21 mouse cellular contexts compared by ENCODE assay signal in genomic region chr11:60228525-60228924, GRCm38 (mm10). TPM values are rescaled to one million over a fixed set of nuclear protein-coding genes. Genes with fewer than 3 reads are reported as not detected.
A peak's percentile ranks its signal among the peaks of the same experiment; 100 is the strongest.
DNase-seq lines count a peak whose midpoint lies in the region; ATAC-seq and TF ChIP-seq lines count a peak whose summit lies in the region.
"Had no signal": no experiment of that assay in that cellular context is flagged by ENCODE, and none has a peak within 500 bp of the region (broad histone marks: within the 10 kb centered on the region; RNA-seq: fewer than 3 reads in every experiment).

No protein-coding gene starts in this region.

- no peaks in the 10 kb centered on the region for H3K79me2 ChIP-seq in heart, adult 2 months (replicated peaks; ENCODE audit: control insufficient read depth, insufficient read depth, low read length)

- no peak overlapping the region; the same call in 1 of the 2 replicates for H3K9ac ChIP-seq in heart, embryonic 12.5 days
- no peak overlapping the region for H3K9ac ChIP-seq in heart, adult 2 months (ENCODE audit: low read depth, low read length)
- no peak overlapping the region for H3K9ac ChIP-seq in hindbrain, embryonic 14.5 days
- H3K9ac ChIP-seq: limb, embryonic 15.5 days; liver, embryonic 14.5 days; neural tube, embryonic 15.5 days had no signal

- no peak for TF ChIP-seq CTCF in heart, adult 2 months (IDR thresholded peaks at IDR 0.05)

- TF ChIP-seq POLR2A in heart, adult 2 months (IDR thresholded peaks at IDR 0.05; ENCODE audit: insufficient read depth, low read depth, low read length) = no peak

- H3K4me1 ChIP-seq in heart, embryonic 12.5 days (replicated peaks) = peaks cover 54% of the 10 kb centered on the region
- peaks cover 3% of the 10 kb centered on the region; the same call in 1 of the 2 replicates for H3K4me1 ChIP-seq in heart, adult 2 months (ENCODE audit: control insufficient read depth, insufficient read depth, low read length)
- peaks cover 56% of the 10 kb centered on the region for H3K4me1 ChIP-seq in hindbrain, embryonic 10.5 days (replicated peaks)
- H3K4me1 ChIP-seq in hindbrain, embryonic 14.5 days (replicated peaks; ENCODE audit: control insufficient read depth, insufficient read depth, low read length) = no peaks in the 10 kb centered on the region; the same call in 1 of the 2 replicates

- no peak for DNase-seq in heart, adult 2 months
- no peak for DNase-seq in hindbrain, embryonic 10.5 days (ENCODE audit: low spot score)
- DNase-seq in hindbrain, embryonic 14.5 days (ENCODE audit: low spot score) = no peak
- peak; percentile 61 for DNase-seq in lung, postnatal 36 days
- DNase-seq in lung, postnatal 14 days = no peak
- DNase-seq in thymus, postnatal 14 days = no peak
- DNase-seq: adrenal gland, postnatal 10 days; cerebellum, adult 18-20 months; cerebellum, postnatal 14 days; gastrocnemius, postnatal 25 days; right cerebral cortex, adult 18-20 months; right cerebral cortex, postnatal 4 days; thymus, adult 18-20 months; thymus, postnatal 4 days had no signal

- H3K27me3 ChIP-seq in heart, embryonic 12.5 days (replicated peaks) = no peaks in the 10 kb centered on the region
- H3K27me3 ChIP-seq in heart, adult 2 months (ENCODE audit: control insufficient read depth, insufficient read depth, low read length) = no peaks in the 10 kb centered on the region
- H3K27me3 ChIP-seq in hindbrain, embryonic 10.5 days (ENCODE audit: insufficient read depth, poor library complexity, severe bottlenecking) = no peaks in the 10 kb centered on the region
- no peaks in the 10 kb centered on the region for H3K27me3 ChIP-seq in hindbrain, embryonic 14.5 days (ENCODE audit: control insufficient read depth, insufficient read depth, low read length)
- H3K27me3 ChIP-seq: limb, embryonic 15.5 days; neural tube, embryonic 15.5 days had no signal

- no peak for ATAC-seq in heart, embryonic 12.5 days (ENCODE audit: insufficient number of reproducible peaks, low FRiP score)
- ATAC-seq in hindbrain, embryonic 14.5 days (ENCODE audit: low FRiP score) = no peak
- ATAC-seq: intestine, postnatal 0 days had no signal

- H3K27ac ChIP-seq in heart, embryonic 12.5 days (ENCODE audit: poor library complexity, severe bottlenecking) = peak overlapping the region; percentile 66
- no peak overlapping the region for H3K27ac ChIP-seq in heart, adult 2 months
- peak overlapping the region; percentile 46; the same call in 1 of the 2 replicates for H3K27ac ChIP-seq in hindbrain, embryonic 10.5 days
- no peak overlapping the region for H3K27ac ChIP-seq in hindbrain, embryonic 14.5 days
- H3K27ac ChIP-seq: left cerebral cortex, adult 2 months; limb, embryonic 15.5 days; liver, embryonic 14.5 days; neural tube, embryonic 15.5 days had no signal

- H3K36me3 ChIP-seq in heart, embryonic 12.5 days = peaks cover 9% of the 10 kb centered on the region
- H3K36me3 ChIP-seq in heart, adult 2 months (ENCODE audit: control insufficient read depth, insufficient read depth, low read length) = no peaks in the 10 kb centered on the region
- H3K36me3 ChIP-seq in hindbrain, embryonic 10.5 days = no peaks in the 10 kb centered on the region; the same call in 1 of the 2 replicates
- peaks cover 6% of the 10 kb centered on the region; the same call in 1 of the 2 replicates for H3K36me3 ChIP-seq in hindbrain, embryonic 14.5 days (replicated peaks; ENCODE audit: control insufficient read depth, insufficient read depth)

- H3K4me3 ChIP-seq in heart, embryonic 12.5 days = no peak overlapping the region
- H3K4me3 ChIP-seq in heart, adult 2 months = no peak overlapping the region
- no peak overlapping the region for H3K4me3 ChIP-seq in hindbrain, embryonic 10.5 days
- no peak overlapping the region for H3K4me3 ChIP-seq in hindbrain, embryonic 14.5 days (replicated peaks; ENCODE audit: low read length)
- H3K4me3 ChIP-seq: left cerebral cortex, adult 2 months; limb, embryonic 15.5 days; neural tube, embryonic 15.5 days had no signal

- H3K4me2 ChIP-seq in heart, embryonic 12.5 days = no peak overlapping the region
- no peak overlapping the region for H3K4me2 ChIP-seq in hindbrain, embryonic 14.5 days (replicated peaks)
- H3K4me2 ChIP-seq: limb, embryonic 15.5 days; midbrain, embryonic 11.5 days; neural tube, embryonic 15.5 days had no signal

- no peaks in the 10 kb centered on the region for H3K9me3 ChIP-seq in heart, embryonic 12.5 days (replicated peaks)
- no peaks in the 10 kb centered on the region for H3K9me3 ChIP-seq in hindbrain, embryonic 10.5 days
- H3K9me3 ChIP-seq in hindbrain, embryonic 14.5 days (ENCODE audit: control insufficient read depth, low read length) = no peaks in the 10 kb centered on the region
- H3K9me3 ChIP-seq: limb, embryonic 15.5 days; neural tube, embryonic 15.5 days had no signal

- intact Hi-C loops in heart, adult 2 months (cut with DNase I) = no loop called here

- WGBS in heart, embryonic 12.5 days = 36% methylated on average over 3 of the region's 3 CpGs
- 41% methylated on average over 3 of the region's 3 CpGs for WGBS in heart, adult 2 months
- WGBS in hindbrain, embryonic 10.5 days = 77% methylated on average over 3 of the region's 3 CpGs
- 81% methylated on average over 3 of the region's 3 CpGs for WGBS in hindbrain, embryonic 14.5 days

- no peak for TF ChIP-seq EP300 in heart, adult 2 months (IDR thresholded peaks at IDR 0.05; ENCODE audit: insufficient read depth, low read depth, low read length)

RNA-seq across cellular contexts. Expression of gene Srebf1, which starts 6.1 kb away (rescaled TPM):
- 39.7 and 41.1 TPM in 2 replicates for polyA plus RNA-seq in heart, embryonic 12.5 days (2016; fragmentation: Nextera tagmentation; extraction: Ambion mirVana)
- total RNA-seq in heart, adult 2 months (2021) = 10 to 100 TPM; 25.3 to 35.4 TPM
- 42.6 and 54.0 TPM in 2 replicates for polyA plus RNA-seq in heart, adult 2 months (2012; rRNA removed)
- 45.0 and 55.8 TPM in 2 replicates for polyA plus RNA-seq in hindbrain, embryonic 10.5 days (2016; fragmentation: Nextera tagmentation; extraction: Ambion mirVana)
- 37.3 and 40.3 TPM in 2 replicates for polyA plus RNA-seq in hindbrain, embryonic 14.5 days (2014; fragmentation: Nextera tagmentation; extraction: Ambion mirVana)

Comparison
In these comparisons a context has a peak if more than half of its experiments do, and no peak if none do; other contexts are left out.
1. H3K27ac ChIP-seq: peak in heart, embryonic 12.5 days (single experiment) and hindbrain, embryonic 10.5 days (single experiment); none in heart, adult 2 months (single experiment) and hindbrain, embryonic 14.5 days (single experiment).